Mouse (Mus musculus) small intestine, adult 2 months (tissue): ENCODE data around the gene Cers4. TPM values are rescaled to one million over a fixed set of nuclear protein-coding genes. Genes with fewer than 3 reads are reported as not detected.

Experiments
- H3K27ac ChIP-seq: fragments of 200-500 bp; 2 replicates; pipeline ENCODE4 v1.5.1; 2012; ENCODE audit warnings: low read depth, low read length, control low read depth, inconsistent platforms; ENCODE audit not compliant: insufficient read depth
- H3K27me3 ChIP-seq: fragments of 200-500 bp; 2 replicates; pipeline ENCODE4 v1.6.1; 2012; ENCODE audit warnings: mild to moderate bottlenecking, moderate library complexity, low read length, inconsistent platforms; ENCODE audit not compliant: control insufficient read depth, insufficient read depth
- H3K36me3 ChIP-seq: fragments of 200-500 bp; 2 replicates; pipeline ENCODE4 v1.6.1; 2012; ENCODE audit warnings: mild to moderate bottlenecking, low read length, control low read depth, inconsistent platforms; ENCODE audit not compliant: control insufficient read depth, insufficient read depth
- H3K4me1 ChIP-seq: fragments of 200-500 bp; 2 replicates; pipeline ENCODE4 v1.6.1; 2012; ENCODE audit warnings: low read length, inconsistent platforms, mixed read lengths; ENCODE audit not compliant: control insufficient read depth, insufficient read depth, insufficient read length
- H3K4me3 ChIP-seq: fragments of 200-500 bp; 2 replicates; pipeline ENCODE4 v1.5.1; 2012; ENCODE audit warnings: low read depth, mild to moderate bottlenecking, control low read depth, inconsistent platforms, low read length, moderate library complexity
- CTCF ChIP-seq: fragments of 200-500 bp; IDR thresholded peaks from 2 replicates; pipeline ENCODE4 v1.5.1; 2012; ENCODE audit warnings: low read depth, mild to moderate bottlenecking, control low read depth, inconsistent platforms, low read length, moderate library complexity, mixed read lengths; ENCODE audit not compliant: insufficient replicate concordance, insufficient read length; ENCODE audit errors: extremely low read depth
- POLR2A ChIP-seq: fragments of 200-500 bp; IDR thresholded peaks from 2 replicates; pipeline ENCODE4 v1.6.1; 2012; ENCODE audit warnings: low read depth, mild to moderate bottlenecking, control low read depth, inconsistent platforms, low read length, moderate library complexity
- WGBS: fragments of 180-500 bp; shearing (Covaris S2); methylation state at CpG from one replicate; pipeline ENCODE4 v1.1.7; 2018; 5-methylcytosine and 5-hydroxymethylcytosine counted together
- polyA plus RNA-seq: library from polyadenylated mRNA; depleted of rRNA; stranded (reverse); fragments of >200 nt; gene quantifications from 2 replicates; pipeline ENCODE4 v1.2.3, GENCODE M21; 2012; rRNA removed

Cers4 gene
- polyA plus RNA-seq, 1 experiment = 14.4 TPM

- Histone ChIP-seq H3K27me3 (no peaks in the 10 kb centered on the region), H3K36me3 (no peaks in the 10 kb centered on the region), H3K4me3 (no peak overlapping the region), H3K27ac (no peak overlapping the region), H3K4me1 (peaks cover 8% of the 10 kb centered on the region; the same call in 1 of the 2 replicates)
- WGBS = 22% methylated on average over 2 of the region's 2 CpGs
- TF ChIP-seq POLR2A (no peak), CTCF (no peak)
Observed at GRCm38 (mm10) chr8:4511429-4512115, 18.7 kb downstream of the Cers4 start.

GRCm38 (mm10) chr8:4512116-4512495 lies 19.3 kb downstream of the Cers4 start:
- 33% methylated on average over 8 of the region's 8 CpGs for WGBS
- H3K27ac ChIP-seq = no peak overlapping the region
- TF ChIP-seq CTCF (no peak), POLR2A (no peak)

GRCm38 (mm10) chr8:4516162-4516561 lies 23.3 kb downstream of the Cers4 start:
- H3K27me3 ChIP-seq = no peaks in the 10 kb centered on the region
- no peak overlapping the region for H3K27ac ChIP-seq
- peaks cover 25% of the 10 kb centered on the region for H3K36me3 ChIP-seq
- 75% methylated on average over 2 of the region's 2 CpGs for WGBS
- H3K4me1 ChIP-seq = no peaks in the 10 kb centered on the region
- TF ChIP-seq POLR2A (no peak), CTCF (peak; percentile 52; the same call in 1 of the 2 replicates)
- no peak overlapping the region for H3K4me3 ChIP-seq

More at GRCm38 (mm10) chr8:4512116-4512495, 19.3 kb downstream of the Cers4 start:
- Histone ChIP-seq H3K4me3 (no peak overlapping the region), H3K4me1 (peaks cover 4% of the 10 kb centered on the region; the same call in 1 of the 2 replicates), H3K36me3 (peaks cover 5% of the 10 kb centered on the region; the same call in 1 of the 2 replicates), H3K27me3 (no peaks in the 10 kb centered on the region)

- no peak overlapping the region for H3K27ac ChIP-seq
- WGBS = 77% methylated on average over 4 of the region's 4 CpGs
- no peak overlapping the region for H3K4me3 ChIP-seq
- no peaks in the 10 kb centered on the region for H3K4me1 ChIP-seq
- H3K36me3 ChIP-seq = peaks cover 34% of the 10 kb centered on the region
- H3K27me3 ChIP-seq = no peaks in the 10 kb centered on the region
- no peak for TF ChIP-seq POLR2A
- TF ChIP-seq CTCF = no peak
Observed at GRCm38 (mm10) chr8:4521472-4521871, 28.6 kb downstream of the Cers4 start.

GRCm38 (mm10) chr8:4523525-4523924 lies 30.7 kb downstream of the Cers4 start:
- H3K4me1 ChIP-seq = no peaks in the 10 kb centered on the region
- H3K4me3 ChIP-seq = no peak overlapping the region
- H3K27ac ChIP-seq = no peak overlapping the region
- peaks cover 18% of the 10 kb centered on the region for H3K36me3 ChIP-seq
- TF ChIP-seq CTCF (no peak), POLR2A (no peak)
- no peaks in the 10 kb centered on the region for H3K27me3 ChIP-seq
- WGBS = 94% methylated on average over 10 of the region's 10 CpGs

Other genes with a start within 250 kb of the Cers4 start
- gene Tgfbr3l, start 244.8 kb upstream of the Cers4 start, polyA plus RNA-seq = 17.2 and 60.2 TPM in 2 replicates
- gene Snapc2, start 239.9 kb upstream of the Cers4 start, polyA plus RNA-seq = 15.0 and 22.6 TPM in 2 replicates
- gene Ctxn1, start 233.8 kb upstream of the Cers4 start, polyA plus RNA-seq = 14.1 and 18.5 TPM in 2 replicates
- gene Timm44, start 217.1 kb upstream of the Cers4 start, polyA plus RNA-seq = 51.6 and 65.2 TPM in 2 replicates
- 84.4 and 180 TPM in 2 replicates for gene Ccl25, start 167.8 kb upstream of the Cers4 start, polyA plus RNA-seq
- gene Elavl1, start 167.6 kb upstream of the Cers4 start, polyA plus RNA-seq = 13.3 and 20.7 TPM in 2 replicates
- gene Zfp958, start 120.1 kb downstream of the Cers4 start, polyA plus RNA-seq = 0.05 and 0.14 TPM in 2 replicates